Mouse (Mus musculus) midbrain, embryonic 13.5 days (tissue): Measurements from ENCODE around the gene Sec24a. TPM values are rescaled to one million over a fixed set of nuclear protein-coding genes. Genes with fewer than 3 reads are reported as not detected.

Experiments used
- polyA plus RNA-seq: library from polyadenylated mRNA; unstranded; fragments of >200 nt; fragmentation: Nextera tagmentation; extraction: Ambion mirVana; gene quantifications from 2 replicates; pipeline ENCODE4 v1.2.1, GENCODE M21; 2015

Gene Sec24a
- polyA plus RNA-seq, 1 experiment from 2014 or later, result 13.8 TPM

Other genes with a start within 250 kb of the Sec24a start
- 13.3 and 14.6 TPM in 2 replicates for gene Phykpl, start 178.9 kb downstream of the Sec24a start, polyA plus RNA-seq
- 465 and 547 TPM in 2 replicates for gene Hnrnpab, start 156.8 kb downstream of the Sec24a start, polyA plus RNA-seq
- gene Nhp2, start 143.9 kb downstream of the Sec24a start, polyA plus RNA-seq, result 104 and 110 TPM in 2 replicates
- 66.2 and 71.8 TPM in 2 replicates for gene Rmnd5b, start 127.7 kb downstream of the Sec24a start, polyA plus RNA-seq
- gene N4bp3, start 112.8 kb downstream of the Sec24a start, polyA plus RNA-seq, result 8.0 and 8.3 TPM in 2 replicates
- 0.22 and 0.26 TPM in 2 replicates for gene D930048N14Rik, start 112.7 kb downstream of the Sec24a start, polyA plus RNA-seq
- gene 0610009B22Rik, start 74.8 kb downstream of the Sec24a start, polyA plus RNA-seq, result 115 and 117 TPM in 2 replicates
- 150 and 167 TPM in 2 replicates for gene Sar1b, start 53 bp upstream of the Sec24a start, polyA plus RNA-seq
- gene Jade2, start 94.0 kb upstream of the Sec24a start, polyA plus RNA-seq, result 0.31 and 0.32 TPM in 2 replicates
- gene Cdkn2aipnl, start 204.0 kb upstream of the Sec24a start, polyA plus RNA-seq, result 118 and 120 TPM in 2 replicates
- 272 and 284 TPM in 2 replicates for gene Ube2b, start 237.1 kb upstream of the Sec24a start, polyA plus RNA-seq
- gene Cdkl3, start 240.6 kb upstream of the Sec24a start, polyA plus RNA-seq, result 22.6 and 25.3 TPM in 2 replicates